Mouse (Mus musculus): ENCODE measurements around the gene Slc5a5.

- TF ChIP-seq CTCF (IDR thresholded peaks at IDR 0.05; ENCODE audit: control insufficient read depth, insufficient read depth, insufficient read length) (no peak), USF1 (IDR thresholded peaks at IDR 0.05; ENCODE audit: low read depth) (no peak), FOSL1 (IDR thresholded peaks at IDR 0.05; ENCODE audit: insufficient read depth, low read length, poor library complexity, severe bottlenecking) (no peak), CEBPB (IDR thresholded peaks at IDR 0.05; ENCODE audit: low read depth) (no peak)
Observed at GRCm38 (mm10) chr8:70892022-70892895, at the start of gene Slc5a5.
